Mouse (Mus musculus): ENCODE data around the gene Cd300e.
"Not testable (repeated sequence)": the region's sequence is repeated elsewhere in the genome, so short reads cannot be mapped to it uniquely, and the experiment has no call there.

Gene Cd300e

GRCm38 (mm10) chr11:115081373-115081772, 19.4 kb upstream of the Cd300e start:
- no peak for DNase-seq

- DNase-seq: peak; percentile 60
These were observed 18.9 kb upstream of the Cd300e start for GRCm38 (mm10) chr11:115080886-115081285.

- no peak for DNase-seq
These were observed 16.7 kb upstream of the Cd300e start for GRCm38 (mm10) chr11:115078680-115079079.

- DNase-seq: no peak
These were observed 15.5 kb upstream of the Cd300e start for GRCm38 (mm10) chr11:115077436-115077835.

- no peak for DNase-seq
These were observed 13.9 kb upstream of the Cd300e start for GRCm38 (mm10) chr11:115075859-115076258.

- DNase-seq: no peak
These were observed 13.4 kb upstream of the Cd300e start for GRCm38 (mm10) chr11:115075407-115075806.

- DNase-seq: no peak
These were observed 11.0 kb upstream of the Cd300e start for GRCm38 (mm10) chr11:115073002-115073401.

GRCm38 (mm10) chr11:115071631-115072294, 9.8 kb upstream of the Cd300e start:
- DNase-seq: peak; percentile 81

- DNase-seq: no peak
These were observed 9.1 kb upstream of the Cd300e start for GRCm38 (mm10) chr11:115071015-115071551.

GRCm38 (mm10) chr11:115066768-115067167, 4.8 kb upstream of the Cd300e start:
- DNase-seq: no peak

GRCm38 (mm10) chr11:115059797-115060196, 2.2 kb downstream of the Cd300e start:
- DNase-seq: no peak

GRCm38 (mm10) chr11:115058701-115059100, 3.3 kb downstream of the Cd300e start:
- DNase-seq: no peak

- DNase-seq: no peak
These were observed 7.4 kb downstream of the Cd300e start for GRCm38 (mm10) chr11:115054537-115054936.

- DNase-seq: no peak
These were observed 9.0 kb downstream of the Cd300e start for GRCm38 (mm10) chr11:115052991-115053390.

- peak; percentile 45 for DNase-seq
These were observed 9.8 kb downstream of the Cd300e start for GRCm38 (mm10) chr11:115052206-115052605.

- no peak for DNase-seq
These were observed 12.6 kb downstream of the Cd300e start for GRCm38 (mm10) chr11:115049282-115049895.

- DNase-seq: no peak
These were observed 13.7 kb downstream of the Cd300e start, which contains the start of gene Cd300ld3 for GRCm38 (mm10) chr11:115048259-115048658. Gene Cd300ld3, minus strand, starts transcription at chr11:115048409.

GRCm38 (mm10) chr11:115037669-115038068, 24.3 kb downstream of the Cd300e start, which contains the start of gene Cd300ld5:
Gene Cd300ld5, minus strand, starts transcription at chr11:115037769.
- DNase-seq: not testable (repeated sequence)

GRCm38 (mm10) chr11:115026912-115027311, 35.1 kb downstream of the Cd300e start, which contains the start of gene Cd300ld4:
Gene Cd300ld4, minus strand, starts transcription at chr11:115027012.
- DNase-seq: not testable (repeated sequence)

GRCm38 (mm10) chr11:115016093-115016492, 45.9 kb downstream of the Cd300e start, which contains the start of gene Cd300ld2:
Gene Cd300ld2, minus strand, starts transcription at chr11:115016193.
- not testable (repeated sequence) for DNase-seq

GRCm38 (mm10) chr11:115004070-115004469, 57.9 kb downstream of the Cd300e start:
- DNase-seq: no peak
